Mouse (Mus musculus) C2C12 (cell line): ENCODE data around the gene Itgb3. TPM values are rescaled to one million over a fixed set of nuclear protein-coding genes. Genes with fewer than 3 reads are reported as not detected.

ENCODE experiments used
- H3K27me3 ChIP-seq: one replicate; pipeline ENCODE4 v1.6.1; 2011; ENCODE audit not compliant: control insufficient read depth, insufficient read depth, insufficient read length
- H3K36me3 ChIP-seq: one replicate; pipeline ENCODE4 v1.6.1; 2011; ENCODE audit not compliant: control insufficient read depth, insufficient read depth
- H3K4me3 ChIP-seq: one replicate; pipeline ENCODE4 v1.5.1; 2011; ENCODE audit warnings: mild to moderate bottlenecking, control low read depth; ENCODE audit not compliant: poor library complexity, insufficient read depth, severe bottlenecking
- H3K79me2 ChIP-seq: one replicate; pipeline ENCODE4 v1.6.1; 2011; ENCODE audit not compliant: control insufficient read depth, insufficient read depth
- H3K79me3 ChIP-seq: one replicate; pipeline ENCODE4 v1.6.1; 2011; ENCODE audit warnings: low read depth, control low read depth
- H3ac ChIP-seq: one replicate; pipeline ENCODE3; 2011; ENCODE audit warnings: low read depth; ENCODE audit not compliant: control insufficient read depth, insufficient read length
- CEBPB ChIP-seq: IDR thresholded peaks from one replicate; pipeline ENCODE4 v1.6.1; 2011; ENCODE audit warnings: low read depth, mild to moderate bottlenecking, control low read depth, moderate library complexity
- CTCF ChIP-seq: IDR thresholded peaks from one replicate; pipeline ENCODE4 v1.5.1; 2011; ENCODE audit not compliant: control insufficient read depth, insufficient read depth, insufficient read length
- FOSL1 ChIP-seq: IDR thresholded peaks from one replicate; pipeline ENCODE4 v1.8.0; 2011; ENCODE audit warnings: mild to moderate bottlenecking, low read length; ENCODE audit not compliant: poor library complexity, insufficient read depth, severe bottlenecking
- MAX ChIP-seq: IDR thresholded peaks from one replicate; pipeline ENCODE4 v1.6.1; 2011; ENCODE audit warnings: mild to moderate bottlenecking, control low read depth
- MYOD1 ChIP-seq: IDR thresholded peaks from one replicate; pipeline ENCODE4 v1.6.1; 2011; ENCODE audit warnings: low read depth; ENCODE audit not compliant: control insufficient read depth, insufficient read length
- MYOG ChIP-seq: IDR thresholded peaks from one replicate; pipeline ENCODE4 v1.6.1; 2011; ENCODE audit not compliant: control insufficient read depth, insufficient read length; ENCODE audit errors: extremely low read depth
- USF1 ChIP-seq: IDR thresholded peaks from one replicate; pipeline ENCODE4 v1.6.1; 2011; ENCODE audit warnings: low read depth, mild to moderate bottlenecking, control low read depth, moderate library complexity
- polyA plus RNA-seq: library from polyadenylated mRNA; unstranded; fragments of >200 nt; fragmentation: generic; extraction: Trizol; gene quantifications from one replicate; pipeline ENCODE4 v1.2.1, GENCODE M21; 2012; ENCODE audit warnings: missing spikeins

Itgb3 gene
- polyA plus RNA-seq, 1 experiment, result 15.0 TPM

DNA sequence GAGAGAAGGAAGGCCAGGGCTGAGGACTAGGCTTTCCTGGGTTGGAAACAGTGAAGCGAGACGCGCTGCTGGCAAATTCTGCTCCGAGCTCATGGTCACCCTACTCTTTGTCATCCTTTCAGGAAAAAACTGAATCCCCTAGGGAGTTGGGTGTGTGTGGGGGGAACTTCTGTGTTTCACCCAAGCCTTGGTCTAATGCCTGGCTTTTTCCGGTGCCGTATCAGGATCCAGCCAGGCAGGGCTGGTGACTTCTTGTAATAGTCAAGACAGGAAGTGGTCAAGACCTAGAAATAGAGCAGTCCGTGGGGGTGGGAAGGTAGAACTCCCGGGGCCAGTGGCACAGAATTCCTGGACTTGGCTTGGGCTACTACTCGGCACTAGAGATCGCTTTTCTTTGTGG, 11.4 kb upstream of the Itgb3 start:
- Histone ChIP-seq H3K36me3 (no peaks in the 10 kb centered on the region), H3K79me3 (no peaks in the 10 kb centered on the region), H3ac (no peak overlapping the region), H3K79me2 (no peaks in the 10 kb centered on the region), H3K27me3 (no peaks in the 10 kb centered on the region), H3K4me3 (no peak overlapping the region)
- no peak for TF ChIP-seq USF1
- no peak for TF ChIP-seq CTCF
- TF ChIP-seq MAX, result no peak
- TF ChIP-seq MYOD1, result no peak
- no peak for TF ChIP-seq FOSL1
- TF ChIP-seq MYOG, result no peak
- no peak for TF ChIP-seq CEBPB

DNA sequence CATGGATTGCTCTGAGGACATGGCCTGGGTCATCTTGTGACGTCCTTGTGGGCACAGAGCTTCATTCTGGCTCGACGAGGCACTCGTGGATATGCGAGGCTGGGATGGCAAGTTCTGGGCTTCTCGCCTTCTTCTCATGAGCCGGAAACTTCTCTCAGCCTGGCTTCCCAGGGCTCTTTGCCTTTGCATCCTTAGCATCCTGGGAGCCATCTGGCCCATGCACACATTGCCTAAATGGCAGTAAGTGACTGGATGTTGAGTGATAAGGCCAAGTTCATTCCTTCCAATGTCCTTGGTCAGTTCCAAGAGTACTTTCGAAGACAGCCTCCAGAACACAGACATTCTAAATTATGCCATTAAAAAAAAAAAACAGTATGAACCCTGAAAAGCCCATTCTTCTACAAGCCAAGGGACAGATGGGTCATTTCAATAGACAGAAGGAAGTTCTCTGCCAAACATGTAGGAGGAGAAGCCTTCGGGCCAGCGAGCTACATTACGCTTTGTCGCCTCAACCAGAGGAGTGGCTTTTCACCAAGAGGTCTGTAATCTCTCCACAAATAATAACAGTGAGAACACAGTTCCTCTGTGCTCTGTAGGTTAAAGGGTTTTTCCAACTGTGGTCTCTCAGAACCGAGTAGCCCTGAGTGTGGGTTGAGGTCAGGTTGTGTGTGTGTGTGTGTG, 8.4 kb upstream of the Itgb3 start:
- no peak overlapping the region for H3ac ChIP-seq
- TF ChIP-seq MYOD1, result no peak

DNA sequence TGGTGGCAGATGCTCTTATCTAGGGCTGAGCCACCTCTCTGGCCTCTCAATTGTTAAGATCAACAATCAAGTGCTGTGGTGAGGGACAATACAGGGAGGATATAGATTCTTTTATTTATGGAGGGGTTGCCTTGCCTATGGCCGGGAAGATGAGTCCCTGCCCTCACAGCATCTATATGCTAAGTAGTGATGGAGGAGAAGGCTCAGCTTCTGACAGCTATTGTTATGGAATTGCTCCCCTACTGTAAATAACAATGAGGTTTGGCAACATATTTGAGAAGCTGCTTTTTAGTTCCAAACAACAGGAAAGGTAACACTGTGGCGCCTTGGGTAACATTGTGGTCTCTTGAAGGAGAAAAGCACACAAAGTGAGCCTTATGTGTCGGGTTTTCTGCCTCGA, 7.1 kb upstream of the Itgb3 start:
- TF ChIP-seq CTCF (no peak), MYOG (no peak), CEBPB (no peak), FOSL1 (no peak), USF1 (no peak), MAX (no peak), MYOD1 (no peak)
- Histone ChIP-seq H3K36me3 (no peaks in the 10 kb centered on the region), H3K79me2 (no peaks in the 10 kb centered on the region), H3ac (no peak overlapping the region), H3K4me3 (no peak overlapping the region), H3K27me3 (no peaks in the 10 kb centered on the region), H3K79me3 (no peaks in the 10 kb centered on the region)

More for the DNA sequence above, 8.4 kb upstream of the Itgb3 start:
- Histone ChIP-seq H3K79me2 (no peaks in the 10 kb centered on the region), H3K36me3 (no peaks in the 10 kb centered on the region), H3K27me3 (no peaks in the 10 kb centered on the region), H3K4me3 (no peak overlapping the region), H3K79me3 (no peaks in the 10 kb centered on the region)

DNA sequence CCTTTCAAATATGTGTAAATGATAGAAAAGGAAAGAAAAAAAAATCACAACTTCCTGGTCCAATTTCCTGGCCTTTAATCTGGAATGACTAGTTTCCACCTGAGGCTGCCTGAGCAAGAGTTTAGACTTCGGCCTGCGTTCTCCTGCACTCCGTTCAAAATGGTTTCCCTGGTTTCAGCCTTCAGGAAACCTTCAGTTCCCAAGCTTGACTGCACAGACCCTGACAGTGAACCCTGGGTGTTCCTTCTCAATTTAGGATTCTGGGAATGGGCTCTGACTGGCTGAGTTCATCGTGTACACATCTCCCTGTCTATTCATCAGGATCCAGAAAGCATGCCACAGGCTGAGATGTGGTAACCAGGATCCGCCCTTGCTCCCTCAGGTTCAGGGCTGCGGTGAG, 3.6 kb upstream of the Itgb3 start:
- no peaks in the 10 kb centered on the region for H3K36me3 ChIP-seq
- H3K27me3 ChIP-seq, result no peaks in the 10 kb centered on the region
- TF ChIP-seq MYOD1 (no peak), CEBPB (no peak), CTCF (no peak), USF1 (no peak), MYOG (no peak), FOSL1 (no peak), MAX (no peak)
- peaks cover 10% of the 10 kb centered on the region for H3K79me2 ChIP-seq
- no peak overlapping the region for H3K4me3 ChIP-seq
- H3K79me3 ChIP-seq, result no peaks in the 10 kb centered on the region
- no peak overlapping the region for H3ac ChIP-seq

DNA sequence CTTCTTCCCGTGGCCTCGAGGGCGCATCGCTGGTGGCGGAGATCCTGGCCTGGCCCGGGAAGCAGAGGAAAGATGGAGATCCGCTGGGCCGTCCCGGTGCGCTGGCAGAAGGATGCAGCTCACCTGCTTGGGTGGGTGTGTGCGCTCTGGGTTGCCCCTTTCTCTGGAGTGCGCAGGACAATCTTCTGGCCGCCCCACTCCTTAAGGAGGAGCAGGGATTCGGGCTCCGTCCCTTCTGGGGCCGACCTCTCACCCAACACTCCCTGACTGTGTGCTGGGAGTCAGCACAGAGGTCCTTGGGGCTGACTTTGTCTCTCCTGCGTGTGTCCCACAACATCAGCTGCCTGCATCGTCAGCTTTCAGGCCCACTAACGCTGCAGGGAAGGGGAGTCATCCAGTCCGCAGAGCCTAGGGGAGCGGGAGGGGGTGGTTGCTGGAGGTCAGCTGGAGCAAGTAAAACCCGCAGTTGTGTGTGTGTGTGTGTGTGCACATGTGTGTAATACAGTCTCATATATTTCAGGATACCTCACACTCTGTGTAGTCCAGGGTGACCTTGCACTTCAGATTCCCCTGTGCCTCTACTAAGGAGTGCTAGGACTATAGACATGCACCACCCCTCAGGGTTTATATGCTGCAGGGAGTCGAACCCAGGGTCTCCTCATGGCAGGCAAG, 585 bp downstream of the Itgb3 start:
- H3K4me3 ChIP-seq, result peak overlapping the region; percentile 44
- no peaks in the 10 kb centered on the region for H3K27me3 ChIP-seq
- no peaks in the 10 kb centered on the region for H3K36me3 ChIP-seq
- H3ac ChIP-seq, result peak overlapping the region; percentile 80
- H3K79me2 ChIP-seq, result peaks cover 30% of the 10 kb centered on the region
- TF ChIP-seq CEBPB (no peak), USF1 (no peak), MYOG (no peak), MAX (no peak), MYOD1 (no peak), CTCF (no peak), FOSL1 (no peak)
- no peaks in the 10 kb centered on the region for H3K79me3 ChIP-seq

DNA sequence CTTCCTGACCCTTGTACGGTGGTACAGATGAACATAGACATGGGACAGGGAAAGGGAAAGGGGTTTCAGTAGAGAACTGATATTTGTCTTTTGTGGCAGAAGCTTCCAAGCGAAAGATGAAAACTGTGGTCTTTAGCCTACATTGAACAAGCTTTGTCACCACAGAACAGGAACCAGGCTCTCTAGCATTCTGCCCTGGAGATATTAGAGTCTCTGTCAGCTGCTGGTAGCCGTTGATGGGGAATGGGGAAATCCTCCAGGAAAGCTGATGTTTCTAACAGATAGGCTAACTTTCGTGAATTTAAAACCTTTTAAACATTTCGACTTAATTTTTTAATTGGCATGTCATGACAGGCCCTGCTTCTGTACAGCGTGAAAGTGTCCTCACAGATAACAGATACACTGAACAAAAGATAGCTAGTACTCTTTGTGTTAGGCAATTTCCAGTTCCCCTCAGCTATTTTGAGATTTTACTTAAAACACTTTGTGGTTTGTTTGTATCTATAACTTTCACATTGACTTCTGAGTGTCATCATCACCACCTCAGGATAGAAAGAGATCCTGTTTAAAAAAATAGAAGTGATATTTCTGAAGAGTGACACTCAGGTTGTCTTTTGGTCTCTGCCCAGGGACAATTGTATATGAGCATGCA, 1.4 kb downstream of the Itgb3 start:
- no peaks in the 10 kb centered on the region for H3K36me3 ChIP-seq
- no peak overlapping the region for H3ac ChIP-seq
- H3K79me2 ChIP-seq, result peaks cover 30% of the 10 kb centered on the region
- TF ChIP-seq CEBPB, result no peak
- no peak for TF ChIP-seq MYOG
- TF ChIP-seq USF1, result no peak
- TF ChIP-seq MYOD1, result no peak
- no peak for TF ChIP-seq MAX
- TF ChIP-seq FOSL1, result no peak
- TF ChIP-seq CTCF, result no peak
- H3K79me3 ChIP-seq, result no peaks in the 10 kb centered on the region
- H3K4me3 ChIP-seq, result peak overlapping the region; percentile 44
- no peaks in the 10 kb centered on the region for H3K27me3 ChIP-seq
